Mouse (Mus musculus): Measurements from ENCODE around the gene Ndrg4. TPM values are rescaled to one million over a fixed set of nuclear protein-coding genes. Genes with fewer than 3 reads are reported as not detected.
A peak's percentile ranks its signal among the peaks of the same experiment; 100 is the strongest.

Ndrg4 gene
- 83.9 TPM for polyA plus RNA-seq (2012; fragmentation: generic; extraction: Trizol)

GRCm38 (mm10) chr8:95676631-95677030, at the start of gene Ndrg4:
TSS of gene Ndrg4 (plus strand) at chr8:95676980.
- Histone ChIP-seq H3K4me2 (ENCODE audit: low read depth) (peak within 1 kb of the TSS; percentile 73), H3K27me3 (ENCODE audit: control insufficient read depth, insufficient read depth, insufficient read length) (no peaks in the 10 kb centered on the region), H3K4me3 (peak within 1 kb of the TSS; percentile 32), H3K36me3 (ENCODE audit: control insufficient read depth, insufficient read depth) (no peaks in the 10 kb centered on the region), H3K79me2 (ENCODE audit: control insufficient read depth, insufficient read depth) (peaks cover 3% of the 10 kb centered on the region), H3ac (ENCODE audit: control insufficient read depth, insufficient read length) (peak within 1 kb of the TSS; percentile 6)
- no peak for TF ChIP-seq SRF (IDR thresholded peaks at IDR 0.05; ENCODE audit: control insufficient read depth, insufficient read length, low read depth)
- TF ChIP-seq MYOD1 (IDR thresholded peaks at IDR 0.05; ENCODE audit: control insufficient read depth in 1 of 3, insufficient read length in 2 of 3, low read depth in 2 of 3) = no peak
- TF ChIP-seq MYOG (IDR thresholded peaks at IDR 0.05; ENCODE audit: control insufficient read depth in 1 of 3, insufficient read depth in 1 of 3, insufficient read length in 2 of 3, low read depth in 2 of 3) = no peak
- TF ChIP-seq POLR2A (IDR thresholded peaks at IDR 0.05; ENCODE audit: insufficient read length, low read depth) = no peak
- no peak for TF ChIP-seq MAX (IDR thresholded peaks at IDR 0.05; ENCODE audit: low read depth)
- TF ChIP-seq TCF12 (IDR thresholded peaks at IDR 0.05; ENCODE audit: insufficient read depth, poor library complexity, severe bottlenecking) = no peak
- TF ChIP-seq REST (IDR thresholded peaks at IDR 0.05; ENCODE audit: insufficient read depth, insufficient read length) = no peak
- no peak for TF ChIP-seq E2F4 (IDR thresholded peaks at IDR 0.05; ENCODE audit: insufficient read depth)
- TF ChIP-seq CEBPB (IDR thresholded peaks at IDR 0.05; ENCODE audit: insufficient read depth, poor library complexity, severe bottlenecking) = no peak
- TF ChIP-seq USF1 (IDR thresholded peaks at IDR 0.05; ENCODE audit: low read depth) = no peak
- TF ChIP-seq POLR2AphosphoS2 (IDR thresholded peaks at IDR 0.05; ENCODE audit: insufficient read length, low read depth) = no peak
- TF ChIP-seq TCF3 (IDR thresholded peaks at IDR 0.05; ENCODE audit: insufficient read length, low read depth) = no peak

GRCm38 (mm10) chr8:95632840-95633239, 43.9 kb upstream of the Ndrg4 start:
- H3K4me2 ChIP-seq (ENCODE audit: low read depth) = peak overlapping the region; percentile 79
- H3K79me2 ChIP-seq (ENCODE audit: control insufficient read depth, insufficient read depth) = peaks cover 12% of the 10 kb centered on the region
- no peaks in the 10 kb centered on the region for H3K36me3 ChIP-seq (ENCODE audit: control insufficient read depth, insufficient read depth)
- H3K4me3 ChIP-seq = peak overlapping the region; percentile 47
- TF ChIP-seq TCF3 (IDR thresholded peaks at IDR 0.05; ENCODE audit: insufficient read length, low read depth) (no peak), POLR2AphosphoS2 (IDR thresholded peaks at IDR 0.05; ENCODE audit: insufficient read length, low read depth) (no peak), MYOD1 (IDR thresholded peaks at IDR 0.05; ENCODE audit: control insufficient read depth in 1 of 3, insufficient read length in 2 of 3, low read depth in 2 of 3) (no peak), MYOG (IDR thresholded peaks at IDR 0.05; ENCODE audit: control insufficient read depth in 1 of 3, insufficient read depth in 1 of 3, insufficient read length in 2 of 3, low read depth in 2 of 3) (no peak), E2F4 (IDR thresholded peaks at IDR 0.05; ENCODE audit: insufficient read depth) (no peak), MAX (IDR thresholded peaks at IDR 0.05; ENCODE audit: low read depth) (no peak), SRF (IDR thresholded peaks at IDR 0.05; ENCODE audit: control insufficient read depth, insufficient read length, low read depth) (no peak), USF1 (IDR thresholded peaks at IDR 0.05; ENCODE audit: low read depth) (no peak), CEBPB (IDR thresholded peaks at IDR 0.05; ENCODE audit: insufficient read depth, poor library complexity, severe bottlenecking) (no peak), TCF12 (IDR thresholded peaks at IDR 0.05; ENCODE audit: insufficient read depth, poor library complexity, severe bottlenecking) (no peak), REST (IDR thresholded peaks at IDR 0.05; ENCODE audit: insufficient read depth, insufficient read length) (no peak), POLR2A (IDR thresholded peaks at IDR 0.05; ENCODE audit: insufficient read length, low read depth) (no peak)
- no peaks in the 10 kb centered on the region for H3K27me3 ChIP-seq (ENCODE audit: control insufficient read depth, insufficient read depth, insufficient read length)
- no peak overlapping the region for H3ac ChIP-seq (ENCODE audit: control insufficient read depth, insufficient read length)

- H3K36me3 ChIP-seq (ENCODE audit: control insufficient read depth, insufficient read depth) = no peaks in the 10 kb centered on the region
- TF ChIP-seq MAX (IDR thresholded peaks at IDR 0.05; ENCODE audit: low read depth) (no peak), TCF3 (IDR thresholded peaks at IDR 0.05; ENCODE audit: insufficient read length, low read depth) (no peak), MYOD1 (IDR thresholded peaks at IDR 0.05; ENCODE audit: control insufficient read depth in 1 of 3, insufficient read length in 2 of 3, low read depth in 2 of 3) (no peak), CEBPB (IDR thresholded peaks at IDR 0.05; ENCODE audit: insufficient read depth, poor library complexity, severe bottlenecking) (no peak), SRF (IDR thresholded peaks at IDR 0.05; ENCODE audit: control insufficient read depth, insufficient read length, low read depth) (peak; percentile 88), MYOG (IDR thresholded peaks at IDR 0.05; ENCODE audit: control insufficient read depth in 1 of 3, insufficient read depth in 1 of 3, insufficient read length in 2 of 3, low read depth in 2 of 3) (no peak), POLR2AphosphoS2 (IDR thresholded peaks at IDR 0.05; ENCODE audit: insufficient read length, low read depth) (peak; percentile 69), USF1 (IDR thresholded peaks at IDR 0.05; ENCODE audit: low read depth) (no peak), TCF12 (IDR thresholded peaks at IDR 0.05; ENCODE audit: insufficient read depth, poor library complexity, severe bottlenecking) (no peak), E2F4 (IDR thresholded peaks at IDR 0.05; ENCODE audit: insufficient read depth) (peak; percentile 99), REST (IDR thresholded peaks at IDR 0.05; ENCODE audit: insufficient read depth, insufficient read length) (no peak), POLR2A (IDR thresholded peaks at IDR 0.05; ENCODE audit: insufficient read length, low read depth) (peak; percentile 62)
- peak within 1 kb of the TSS; percentile 47 for H3K4me3 ChIP-seq
- H3ac ChIP-seq (ENCODE audit: control insufficient read depth, insufficient read length) = no peak within 1 kb of the TSS
- H3K27me3 ChIP-seq (ENCODE audit: control insufficient read depth, insufficient read depth, insufficient read length) = no peaks in the 10 kb centered on the region
- peak within 1 kb of the TSS; percentile 81 for H3K4me2 ChIP-seq (ENCODE audit: low read depth)
- peaks cover 12% of the 10 kb centered on the region for H3K79me2 ChIP-seq (ENCODE audit: control insufficient read depth, insufficient read depth)
Observed at GRCm38 (mm10) chr8:95633262-95634062, 43.3 kb upstream of the Ndrg4 start, which contains the start of gene Gins3. TSS of gene Gins3 (plus strand) at chr8:95633453.

GRCm38 (mm10) chr8:95634063-95634340, 42.8 kb upstream of the Ndrg4 start:
- no peaks in the 10 kb centered on the region for H3K36me3 ChIP-seq (ENCODE audit: control insufficient read depth, insufficient read depth)

More at GRCm38 (mm10) chr8:95634063-95634340, 42.8 kb upstream of the Ndrg4 start:
- no peaks in the 10 kb centered on the region for H3K27me3 ChIP-seq (ENCODE audit: control insufficient read depth, insufficient read depth, insufficient read length)
- H3K79me2 ChIP-seq (ENCODE audit: control insufficient read depth, insufficient read depth) = peaks cover 12% of the 10 kb centered on the region
- peak overlapping the region; percentile 81 for H3K4me2 ChIP-seq (ENCODE audit: low read depth)
- H3ac ChIP-seq (ENCODE audit: control insufficient read depth, insufficient read length) = no peak overlapping the region
- peak overlapping the region; percentile 47 for H3K4me3 ChIP-seq
- no peak for TF ChIP-seq E2F4 (IDR thresholded peaks at IDR 0.05; ENCODE audit: insufficient read depth)

All from myocyte (in vitro differentiated cells).